In the genomic region with DNA sequence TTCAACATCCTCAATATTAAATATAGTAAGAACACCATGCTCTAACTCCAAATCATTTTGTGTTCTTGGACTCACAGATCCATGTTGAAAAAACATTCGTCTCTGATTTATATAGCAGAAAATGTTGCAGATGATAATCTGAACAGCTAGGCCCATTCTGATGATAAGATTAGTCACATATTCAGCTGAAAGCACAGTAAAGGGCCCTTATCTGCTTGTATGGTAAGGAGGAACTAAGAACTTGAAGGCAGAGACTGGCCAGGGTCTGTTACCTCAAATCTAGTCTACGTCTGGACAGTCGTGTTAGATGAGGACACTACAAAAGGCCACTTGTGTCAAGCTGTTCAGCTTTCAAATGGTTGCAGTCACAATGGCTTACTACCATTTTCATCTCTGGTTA, we compare ENCODE assay signal across 24 mouse cellular contexts. TPM values are rescaled to one million over a fixed set of nuclear protein-coding genes. Genes with fewer than 3 reads are reported as not detected.
DNase-seq lines count a peak whose midpoint lies in the region; ATAC-seq and TF ChIP-seq lines count a peak whose summit lies in the region.
"Had no signal": no experiment of that assay in that cellular context is flagged by ENCODE, and none has a peak within 500 bp of the region (broad histone marks: within the 10 kb centered on the region; RNA-seq: fewer than 3 reads in every experiment).

No protein-coding gene starts in this region.

- no peak for TF ChIP-seq CTCF in lung, postnatal 0 days (IDR thresholded peaks at IDR 0.05)

- DNase-seq in CD4-positive helper T cell, adult 2 months (ENCODE audit: low read depth, low spot score): peak; percentile 7
- no peak for DNase-seq in layer of hippocampus, postnatal 14 days (ENCODE audit: low spot score in 2 of 2)
- DNase-seq in lung, postnatal 0 days (ENCODE audit: low spot score): no peak
- no peak for DNase-seq in heart, postnatal 10 days
- no peak for DNase-seq in cerebellum, adult 18-20 months
- DNase-seq: adrenal gland, adult 8-10 months; adrenal gland, postnatal 14 days; adrenal gland, postnatal 36 days; B cell, adult 2 months; cerebellum, adult 11-12 months; cerebellum, adult 8-10 months; cerebellum, adult 9-11 months; cerebellum, postnatal 14 days; cerebellum, postnatal 36 days; forebrain, postnatal 0 days had no signal

- H3K27me3 ChIP-seq in lung, postnatal 0 days (replicated peaks; ENCODE audit: insufficient read depth, low read length): no peaks in the 10 kb centered on the region
- H3K27me3 ChIP-seq: embryonic facial prominence, embryonic 12.5 days; forebrain, embryonic 13.5 days; forebrain, embryonic 15.5 days; Patski had no signal

- TF ChIP-seq EP300 in lung, postnatal 0 days (IDR thresholded peaks at IDR 0.05): no peak

- ATAC-seq in common myeloid progenitor, adult 5-6 weeks (replicated peaks; ENCODE audit: low read depth, poor library complexity, severe bottlenecking): 0 out of 2 replicates have a peak, but pooled peaks have one; percentile 17
- ATAC-seq in megakaryocyte, adult 5-6 weeks (ENCODE audit: poor library complexity, severe bottlenecking): 0 out of 2 replicates have a peak, but pooled peaks have one; percentile 25
- peak; percentile 32; the same call in 1 of the 2 replicates for ATAC-seq in megakaryocyte-erythroid progenitor cell, adult 5-6 weeks (replicated peaks; ENCODE audit: low FRiP score, low TSS enrichment, poor library complexity, severe bottlenecking)
- no peak for ATAC-seq in lung, postnatal 0 days
- ATAC-seq: activated CD4-positive, CD25-positive, alpha-beta regulatory T cell, adult 4 months; forebrain, embryonic 13.5 days; forebrain, embryonic 15.5 days; forebrain, postnatal 0 days; Patski had no signal

- intact Hi-C loops in heart, postnatal 10 days (cut with DNase I): no loop called here

- WGBS in lung, postnatal 0 days: 85% methylated on average over 3 of the region's 3 CpGs

- H3K36me3 ChIP-seq in lung, postnatal 0 days (ENCODE audit: insufficient read depth, low read length): peaks cover 9% of the 10 kb centered on the region; the same call in 1 of the 2 replicates

- H3K4me2 ChIP-seq in lung, postnatal 0 days (replicated peaks; ENCODE audit: low read depth, low read length): no peak overlapping the region
- H3K4me2 ChIP-seq: embryonic facial prominence, embryonic 12.5 days; forebrain, embryonic 13.5 days; forebrain, embryonic 15.5 days had no signal

- no peak overlapping the region for H3K4me3 ChIP-seq in lung, postnatal 0 days (ENCODE audit: low read depth, low read length)
- H3K4me3 ChIP-seq: embryonic facial prominence, embryonic 10.5 days; embryonic facial prominence, embryonic 12.5 days; forebrain, embryonic 13.5 days; forebrain, embryonic 15.5 days had no signal

- H3K9ac ChIP-seq in lung, postnatal 0 days (replicated peaks; ENCODE audit: low read depth): no peak overlapping the region
- H3K9ac ChIP-seq: embryonic facial prominence, embryonic 12.5 days; forebrain, embryonic 13.5 days; forebrain, embryonic 15.5 days; forebrain, postnatal 0 days had no signal

- H3K27ac ChIP-seq in lung, postnatal 0 days (ENCODE audit: low read length): no peak overlapping the region
- H3K27ac ChIP-seq: embryonic facial prominence, embryonic 10.5 days; embryonic facial prominence, embryonic 12.5 days; forebrain, embryonic 13.5 days; forebrain, embryonic 15.5 days had no signal

- H3K9me3 ChIP-seq in lung, postnatal 0 days (ENCODE audit: low read length): no peaks in the 10 kb centered on the region
- H3K9me3 ChIP-seq: embryonic facial prominence, embryonic 10.5 days; embryonic facial prominence, embryonic 12.5 days; forebrain, embryonic 13.5 days; forebrain, embryonic 15.5 days had no signal

- no peaks in the 10 kb centered on the region for H3K4me1 ChIP-seq in lung, postnatal 0 days (ENCODE audit: insufficient read depth, low read depth, low read length)
- H3K4me1 ChIP-seq: embryonic facial prominence, embryonic 10.5 days; embryonic facial prominence, embryonic 12.5 days; forebrain, embryonic 13.5 days; forebrain, embryonic 15.5 days had no signal

RNA-seq across cellular contexts. Expression of a gene that starts 52.1 kb away (rescaled TPM):
- total RNA-seq in common myeloid progenitor, adult 5-6 weeks (2017): 0.05 and 1.0 TPM in 2 replicates
- total RNA-seq in megakaryocyte, adult 5-6 weeks (2015): 3.8 and 7.4 TPM in 2 replicates
- 6.2 and 9.0 TPM in 2 replicates for total RNA-seq in megakaryocyte, adult 5-6 weeks (2017)
- 0.83 and 1.5 TPM in 2 replicates for total RNA-seq in megakaryocyte-erythroid progenitor cell, adult 5-6 weeks (2014; fragmentation: Nextera tagmentation)
- 0.47 TPM in 1 of 2 replicates, not detected in the other for total RNA-seq in megakaryocyte-erythroid progenitor cell, adult 5-6 weeks (2017)
- 1 to 10 TPM; 3.8 to 4.6 TPM for total RNA-seq in layer of hippocampus, postnatal 14 days (2021)
- 5.3 and 5.8 TPM in 2 replicates for polyA plus RNA-seq in lung, postnatal 0 days (2015; fragmentation: Nextera tagmentation; extraction: Ambion mirVana)
- 10 to 100 TPM; 11.6 to 12.5 TPM for total RNA-seq in heart, postnatal 10 days (2021)

RNA-seq across cellular contexts. Expression of a gene that starts 59.7 kb away (rescaled TPM):
- 15.8 and 25.7 TPM in 2 replicates for total RNA-seq in common myeloid progenitor, adult 5-6 weeks (2017)
- 30.2 and 32.0 TPM in 2 replicates for total RNA-seq in megakaryocyte, adult 5-6 weeks (2015)
- total RNA-seq in megakaryocyte, adult 5-6 weeks (2017): 21.1 and 21.6 TPM in 2 replicates
- 25.1 and 30.0 TPM in 2 replicates for total RNA-seq in megakaryocyte-erythroid progenitor cell, adult 5-6 weeks (2014; fragmentation: Nextera tagmentation)
- total RNA-seq in megakaryocyte-erythroid progenitor cell, adult 5-6 weeks (2017): 17.9 and 30.3 TPM in 2 replicates
- total RNA-seq in layer of hippocampus, postnatal 14 days (2021): 10 to 100 TPM; 50.1 to 50.2 TPM
- 20.3 and 23.3 TPM in 2 replicates for polyA plus RNA-seq in lung, postnatal 0 days (2015; fragmentation: Nextera tagmentation; extraction: Ambion mirVana)
- 10 to 100 TPM; 32.1 to 32.5 TPM for total RNA-seq in heart, postnatal 10 days (2021)
